Comparison of ENCODE assay signal across 8 mouse cellular contexts in genomic region chr1:133834309-133834708, GRCm38 (mm10). TPM values are rescaled to one million over a fixed set of nuclear protein-coding genes. Genes with fewer than 3 reads are reported as not detected.
DNase-seq lines count a peak whose midpoint lies in the region; ATAC-seq and TF ChIP-seq lines count a peak whose summit lies in the region.

No protein-coding gene starts in this region.

- intact Hi-C loops in left cerebral cortex, adult 2 months (cut with DNase I), result no loop called here

- H3K4me3 ChIP-seq in hindbrain, postnatal 0 days (ENCODE audit: low read length), result no peak overlapping the region
- H3K4me3 ChIP-seq in hindbrain, embryonic 10.5 days, result no peak overlapping the region
- no peak overlapping the region for H3K4me3 ChIP-seq in intestine, embryonic 16.5 days (ENCODE audit: low read length)
- no peak overlapping the region for H3K4me3 ChIP-seq in left cerebral cortex, adult 2 months

- H3K4me2 ChIP-seq in hindbrain, postnatal 0 days (ENCODE audit: low read depth, low read length), result no peak overlapping the region
- no peak overlapping the region for H3K4me2 ChIP-seq in intestine, embryonic 16.5 days (ENCODE audit: low read depth, low read length)

- WGBS in hindbrain, postnatal 0 days, result 46% methylated on average over 6 of the region's 6 CpGs
- 89% methylated on average over 6 of the region's 6 CpGs for WGBS in hindbrain, embryonic 10.5 days
- 58% methylated on average over 6 of the region's 6 CpGs for WGBS in intestine, embryonic 16.5 days

- no peak for TF ChIP-seq CTCF in hindbrain, postnatal 0 days (IDR thresholded peaks at IDR 0.05; ENCODE audit: low read depth)
- TF ChIP-seq CTCF in left cerebral cortex, adult 2 months (IDR thresholded peaks at IDR 0.05), result no peak

- H3K27ac ChIP-seq in hindbrain, postnatal 0 days, result no peak overlapping the region
- no peak overlapping the region for H3K27ac ChIP-seq in hindbrain, embryonic 10.5 days
- H3K27ac ChIP-seq in intestine, embryonic 16.5 days (ENCODE audit: low read length), result no peak overlapping the region
- H3K27ac ChIP-seq in left cerebral cortex, adult 2 months, result no peak overlapping the region

- no peak overlapping the region for H3K9ac ChIP-seq in hindbrain, postnatal 0 days (replicated peaks; ENCODE audit: low read length)
- no peak overlapping the region for H3K9ac ChIP-seq in intestine, embryonic 16.5 days (ENCODE audit: low read depth, low read length)

- peaks cover 4% of the 10 kb centered on the region; the same call in 1 of the 2 replicates for H3K4me1 ChIP-seq in hindbrain, postnatal 0 days (ENCODE audit: insufficient read depth, low read length)
- H3K4me1 ChIP-seq in hindbrain, embryonic 10.5 days (replicated peaks), result peaks cover 24% of the 10 kb centered on the region
- peaks cover 8% of the 10 kb centered on the region for H3K4me1 ChIP-seq in intestine, embryonic 16.5 days (ENCODE audit: control insufficient read depth, insufficient read depth, low read length)

- DNase-seq in hindbrain, postnatal 0 days (ENCODE audit: low spot score), result peak; percentile 27
- no peak for DNase-seq in hindbrain, embryonic 10.5 days (ENCODE audit: low spot score)
- peak; percentile 70 for DNase-seq in adrenal gland, postnatal 10 days
- DNase-seq in ovary, postnatal 36 days (ENCODE audit: low spot score), result peak; percentile 54
- DNase-seq in right cerebral cortex, adult 18-20 months, result no peak
- no peak for DNase-seq in spleen, adult 12 weeks (ENCODE audit: low spot score)
- no peak for DNase-seq in left cerebral cortex, adult 2 months (ENCODE audit: extremely low spot score in 1 of 2, low spot score in 2 of 2)

- ATAC-seq in hindbrain, postnatal 0 days, result no peak
- ATAC-seq in intestine, embryonic 16.5 days, result peak; percentile 26; the same call in 1 of the 2 replicates

- H3K9me3 ChIP-seq in hindbrain, postnatal 0 days (ENCODE audit: low read length), result no peaks in the 10 kb centered on the region
- H3K9me3 ChIP-seq in hindbrain, embryonic 10.5 days, result no peaks in the 10 kb centered on the region
- no peaks in the 10 kb centered on the region for H3K9me3 ChIP-seq in intestine, embryonic 16.5 days (ENCODE audit: control insufficient read depth, low read length)

- H3K27me3 ChIP-seq in hindbrain, postnatal 0 days (ENCODE audit: insufficient read depth, low read length), result no peaks in the 10 kb centered on the region
- peaks cover 3% of the 10 kb centered on the region; the same call in 1 of the 2 replicates for H3K27me3 ChIP-seq in hindbrain, embryonic 10.5 days (ENCODE audit: insufficient read depth, poor library complexity, severe bottlenecking)
- no peaks in the 10 kb centered on the region for H3K27me3 ChIP-seq in intestine, embryonic 16.5 days (replicated peaks; ENCODE audit: control insufficient read depth, insufficient read depth, low read length)

- H3K36me3 ChIP-seq in hindbrain, postnatal 0 days (ENCODE audit: insufficient read depth, low read length), result no peaks in the 10 kb centered on the region
- no peaks in the 10 kb centered on the region for H3K36me3 ChIP-seq in hindbrain, embryonic 10.5 days
- no peaks in the 10 kb centered on the region for H3K36me3 ChIP-seq in intestine, embryonic 16.5 days (ENCODE audit: control insufficient read depth, insufficient read depth, low read length)

RNA-seq across cellular contexts. Expression of gene Atp2b4, which starts 33.5 kb away (rescaled TPM):
- 56.6 and 57.3 TPM in 2 replicates for total RNA-seq in hindbrain, postnatal 0 days (2014; rRNA removed)
- polyA plus RNA-seq in hindbrain, postnatal 0 days (2015; fragmentation: Nextera tagmentation; extraction: Ambion mirVana), result 13.2 and 13.4 TPM in 2 replicates
- 4.2 and 4.6 TPM in 2 replicates for polyA plus RNA-seq in hindbrain, embryonic 10.5 days (2016; fragmentation: Nextera tagmentation; extraction: Ambion mirVana)
- 10 to 100 TPM; 33.3 to 40.3 TPM for total RNA-seq in adrenal gland, postnatal 10 days (2021)
- polyA plus RNA-seq in intestine, embryonic 16.5 days (2015; fragmentation: Nextera tagmentation; extraction: Ambion mirVana), result 14.8 and 14.9 TPM in 2 replicates
- 100 to 1,000 TPM; 245 to 247 TPM for total RNA-seq in left cerebral cortex, adult 2 months (2021)

Comparison
In these comparisons a context has a peak if more than half of its experiments do, and no peak if none do; other contexts are left out.
1. DNase-seq: peak in hindbrain, postnatal 0 days (single experiment), adrenal gland, postnatal 10 days (single experiment) and ovary, postnatal 36 days (single experiment); none in hindbrain, embryonic 10.5 days (single experiment), right cerebral cortex, adult 18-20 months (single experiment), spleen, adult 12 weeks (single experiment) and left cerebral cortex, adult 2 months (0 of 2).